ENCODE assay signal across 23 mouse cellular contexts in genomic region chr16:25959929-25960328, GRCm38 (mm10).
DNase-seq lines count a peak whose midpoint lies in the region; ATAC-seq and TF ChIP-seq lines count a peak whose summit lies in the region.
"Had no signal": no experiment of that assay in that cellular context is flagged by ENCODE, and none has a peak within 500 bp of the region (broad histone marks: within the 10 kb centered on the region; RNA-seq: fewer than 3 reads in every experiment).

No protein-coding gene starts in this region.

- no peak overlapping the region; the same call in 1 of the 2 replicates for H3K27ac ChIP-seq in forebrain, embryonic 13.5 days
- H3K27ac ChIP-seq in forebrain, embryonic 11.5 days (ENCODE audit: low read depth, low read length): no peak overlapping the region
- H3K27ac ChIP-seq in forebrain, embryonic 15.5 days (replicated peaks): no peak overlapping the region
- H3K27ac ChIP-seq in forebrain, embryonic 10.5 days: no peak overlapping the region
- H3K27ac ChIP-seq in forebrain, postnatal 0 days (ENCODE audit: low read depth, low read length): no peak overlapping the region
- H3K27ac ChIP-seq: embryonic facial prominence, embryonic 13.5 days had no signal

- 76% methylated on average over 5 of the region's 5 CpGs for WGBS in forebrain, embryonic 13.5 days
- WGBS in forebrain, embryonic 11.5 days: 84% methylated on average over 5 of the region's 5 CpGs
- 47% methylated on average over 5 of the region's 5 CpGs for WGBS in forebrain, embryonic 15.5 days
- 91% methylated on average over 5 of the region's 5 CpGs for WGBS in forebrain, embryonic 10.5 days
- 51% methylated on average over 5 of the region's 5 CpGs for WGBS in forebrain, postnatal 0 days

- H3K9me3 ChIP-seq in forebrain, embryonic 13.5 days (replicated peaks): no peaks in the 10 kb centered on the region
- H3K9me3 ChIP-seq in forebrain, embryonic 11.5 days (ENCODE audit: control insufficient read depth, low read length): no peaks in the 10 kb centered on the region
- no peaks in the 10 kb centered on the region for H3K9me3 ChIP-seq in forebrain, embryonic 15.5 days
- no peaks in the 10 kb centered on the region for H3K9me3 ChIP-seq in forebrain, embryonic 10.5 days
- no peaks in the 10 kb centered on the region for H3K9me3 ChIP-seq in forebrain, postnatal 0 days (ENCODE audit: low read length)
- H3K9me3 ChIP-seq: embryonic facial prominence, embryonic 13.5 days; embryonic facial prominence, embryonic 15.5 days had no signal

- H3K9ac ChIP-seq in forebrain, embryonic 13.5 days: no peak overlapping the region
- H3K9ac ChIP-seq in forebrain, embryonic 11.5 days (ENCODE audit: low read length): no peak overlapping the region
- no peak overlapping the region for H3K9ac ChIP-seq in forebrain, embryonic 15.5 days (replicated peaks)
- no peak overlapping the region for H3K9ac ChIP-seq in forebrain, postnatal 0 days
- H3K9ac ChIP-seq: embryonic facial prominence, embryonic 13.5 days; embryonic facial prominence, embryonic 15.5 days had no signal

- ATAC-seq in forebrain, embryonic 13.5 days: peak; percentile 25; the same call in 1 of the 2 replicates
- ATAC-seq in forebrain, embryonic 11.5 days (replicated peaks; ENCODE audit: low FRiP score): no peak
- ATAC-seq in forebrain, embryonic 15.5 days (replicated peaks): peak; percentile 59
- ATAC-seq in forebrain, postnatal 0 days: peak; percentile 36; the same call in 1 of the 2 replicates
- ATAC-seq: activated CD4-positive, CD25-positive, alpha-beta regulatory T cell, adult 4 months; CD4-positive, CD25-positive, alpha-beta regulatory T cell, adult 4 months; Patski had no signal

- no peak overlapping the region for H3K4me2 ChIP-seq in forebrain, embryonic 13.5 days
- H3K4me2 ChIP-seq in forebrain, embryonic 11.5 days (ENCODE audit: low read depth, low read length, severe bottlenecking): no peak overlapping the region
- H3K4me2 ChIP-seq in forebrain, embryonic 15.5 days (replicated peaks): no peak overlapping the region
- no peak overlapping the region for H3K4me2 ChIP-seq in forebrain, postnatal 0 days (ENCODE audit: low read depth)
- H3K4me2 ChIP-seq: embryonic facial prominence, embryonic 13.5 days; embryonic facial prominence, embryonic 15.5 days had no signal

- intact Hi-C loops in heart, postnatal 14 days (cut with DNase I): loop anchor here (10.0 kb wide), 2 partner anchors 535 to 1185 kb away; no protein-coding TSS in a partner anchor

- no peaks in the 10 kb centered on the region for H3K27me3 ChIP-seq in forebrain, embryonic 13.5 days
- H3K27me3 ChIP-seq in forebrain, embryonic 11.5 days (ENCODE audit: control insufficient read depth, insufficient read depth, low read length): no peaks in the 10 kb centered on the region
- no peaks in the 10 kb centered on the region for H3K27me3 ChIP-seq in forebrain, embryonic 15.5 days
- H3K27me3 ChIP-seq in forebrain, embryonic 10.5 days (ENCODE audit: poor library complexity, severe bottlenecking): no peaks in the 10 kb centered on the region
- no peaks in the 10 kb centered on the region for H3K27me3 ChIP-seq in forebrain, postnatal 0 days (ENCODE audit: insufficient read depth, low read length)
- H3K27me3 ChIP-seq: CH12.LX; embryonic facial prominence, embryonic 13.5 days; embryonic facial prominence, embryonic 15.5 days; Patski had no signal

- H3K4me1 ChIP-seq in forebrain, embryonic 13.5 days: no peaks in the 10 kb centered on the region
- no peaks in the 10 kb centered on the region for H3K4me1 ChIP-seq in forebrain, embryonic 11.5 days (replicated peaks; ENCODE audit: control insufficient read depth, insufficient read depth, low read length)
- 0 out of 2 replicates have a peak, but pooled peaks cover 7% of the 10 kb centered on the region for H3K4me1 ChIP-seq in forebrain, embryonic 15.5 days
- H3K4me1 ChIP-seq in forebrain, embryonic 10.5 days: no peaks in the 10 kb centered on the region
- H3K4me1 ChIP-seq in forebrain, postnatal 0 days (ENCODE audit: insufficient read depth): no peaks in the 10 kb centered on the region
- H3K4me1 ChIP-seq: embryonic facial prominence, embryonic 15.5 days had no signal

- no peak overlapping the region for H3K4me3 ChIP-seq in forebrain, embryonic 13.5 days
- no peak overlapping the region for H3K4me3 ChIP-seq in forebrain, embryonic 11.5 days (ENCODE audit: low read depth, low read length)
- H3K4me3 ChIP-seq in forebrain, embryonic 15.5 days: no peak overlapping the region
- H3K4me3 ChIP-seq in forebrain, embryonic 10.5 days: no peak overlapping the region
- H3K4me3 ChIP-seq in forebrain, postnatal 0 days (ENCODE audit: low read depth, low read length): no peak overlapping the region
- H3K4me3 ChIP-seq: embryonic facial prominence, embryonic 13.5 days; embryonic facial prominence, embryonic 15.5 days; erythroblast, embryonic 14.5 days had no signal

- no peak for TF ChIP-seq CTCF in forebrain, postnatal 0 days (IDR thresholded peaks at IDR 0.05; ENCODE audit: low read depth)

- H3K36me3 ChIP-seq in forebrain, embryonic 13.5 days (ENCODE audit: poor library complexity, severe bottlenecking): no peaks in the 10 kb centered on the region
- no peaks in the 10 kb centered on the region for H3K36me3 ChIP-seq in forebrain, embryonic 11.5 days (ENCODE audit: control insufficient read depth, insufficient read depth, low read length)
- no peaks in the 10 kb centered on the region for H3K36me3 ChIP-seq in forebrain, embryonic 15.5 days
- no peaks in the 10 kb centered on the region for H3K36me3 ChIP-seq in forebrain, embryonic 10.5 days (replicated peaks)
- no peaks in the 10 kb centered on the region for H3K36me3 ChIP-seq in forebrain, postnatal 0 days (ENCODE audit: insufficient read depth)
- H3K36me3 ChIP-seq: embryonic facial prominence, embryonic 15.5 days; G1E had no signal

- no peak for DNase-seq in forebrain, embryonic 11.5 days (ENCODE audit: low spot score)
- no peak for DNase-seq in forebrain, embryonic 10.5 days (ENCODE audit: extremely low spot score, low spot score)
- DNase-seq in forebrain, postnatal 0 days: no peak
- DNase-seq in heart, postnatal 14 days: no peak
- DNase-seq: adrenal gland, adult 8-10 months; adrenal gland, postnatal 14 days; adrenal gland, postnatal 36 days; B cell, adult 2 months; cerebellum, adult 11 months; cerebellum, adult 18-20 months; cerebellum, adult 8-10 months; cerebellum, adult 9-11 months; embryo, embryonic 11 days had no signal
